Mouse (Mus musculus): ENCODE results near the gene Aars. TPM values are rescaled to one million over a fixed set of nuclear protein-coding genes. Genes with fewer than 3 reads are reported as not detected.
"Not testable (repeated sequence)": the region's sequence is repeated elsewhere in the genome, so short reads cannot be mapped to it uniquely, and the experiment has no call there.

Aars gene
- polyA plus RNA-seq, 1 experiment from 2014 or later, result 66.9 TPM

DNA sequence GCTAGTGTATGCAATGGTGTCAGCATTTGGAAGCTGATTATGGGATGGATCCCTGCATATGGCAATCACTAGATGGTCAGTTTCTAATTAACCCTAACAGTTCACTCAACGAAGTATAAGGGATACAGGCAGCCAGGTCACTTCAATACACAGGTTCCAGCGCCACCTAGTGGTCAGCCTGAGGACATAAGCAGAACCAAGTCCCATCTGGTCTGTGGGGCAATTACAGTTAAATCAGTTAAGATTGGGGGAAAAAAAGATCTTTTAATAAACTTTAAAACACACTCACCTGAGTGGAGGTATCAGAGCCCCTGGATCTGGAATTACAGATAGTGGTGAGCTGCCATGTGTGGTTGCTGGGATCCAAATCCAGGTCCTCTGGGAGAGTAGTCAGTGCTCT, 57.2 kb downstream of the Aars start:
- no peaks in the 10 kb centered on the region for H3K36me3 ChIP-seq (ENCODE audit: insufficient read depth)
- H3K4me3 ChIP-seq (ENCODE audit: low read depth, low read length), result no peak overlapping the region
- H3K9me3 ChIP-seq (ENCODE audit: low read depth, low read length), result no peaks in the 10 kb centered on the region
- ATAC-seq (ENCODE audit: insufficient read depth) (no peak), DNase-seq (peak; percentile 86)
- H3K4me1 ChIP-seq (ENCODE audit: insufficient read depth), result no peaks in the 10 kb centered on the region; the same call in 1 of the 2 replicates
- TF ChIP-seq CTCF (IDR thresholded peaks at IDR 0.05; ENCODE audit: low read depth), result peak; percentile 90
- no peak overlapping the region for H3K9ac ChIP-seq
- H3K27ac ChIP-seq (ENCODE audit: low read depth), result no peak overlapping the region
- WGBS, result 0% methylated on average over 2 of the region's 2 CpGs
- no peaks in the 10 kb centered on the region for H3K27me3 ChIP-seq (ENCODE audit: insufficient read depth, low read length)
- H3K4me2 ChIP-seq, result no peak overlapping the region

DNA sequence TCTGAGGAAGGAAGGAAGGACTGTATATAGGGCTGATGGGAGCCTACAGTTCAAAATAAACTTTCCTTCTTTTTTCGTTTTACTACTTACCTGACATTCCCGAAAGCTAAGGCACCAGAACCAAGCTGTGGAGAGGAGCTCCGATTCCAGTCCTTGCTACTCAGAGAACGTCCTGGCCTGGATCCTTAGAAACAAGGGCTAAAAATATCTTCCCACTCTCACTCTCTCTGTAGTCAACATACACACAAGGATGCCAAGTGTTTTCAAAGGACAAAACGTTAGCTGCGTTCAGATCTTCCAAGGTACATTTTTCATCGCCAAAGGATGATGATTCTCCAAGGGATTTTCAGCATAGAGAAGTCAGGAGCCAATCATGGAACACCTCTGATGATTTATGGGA, 58.8 kb downstream of the Aars start:
- TF ChIP-seq CTCF (IDR thresholded peaks at IDR 0.05; ENCODE audit: low read depth), result no peak
- Histone ChIP-seq H3K4me3 (ENCODE audit: low read depth, low read length) (no peak overlapping the region), H3K27ac (ENCODE audit: low read depth) (no peak overlapping the region), H3K4me1 (ENCODE audit: insufficient read depth) (peaks cover 3% of the 10 kb centered on the region; the same call in 1 of the 2 replicates), H3K36me3 (ENCODE audit: insufficient read depth) (no peaks in the 10 kb centered on the region), H3K4me2 (no peak overlapping the region), H3K9ac (no peak overlapping the region), H3K27me3 (ENCODE audit: insufficient read depth, low read length) (no peaks in the 10 kb centered on the region), H3K9me3 (ENCODE audit: low read depth, low read length) (no peaks in the 10 kb centered on the region)
- WGBS, result 79% methylated on average over 7 of the region's 7 CpGs
- DNase-seq, result no peak
- ATAC-seq (ENCODE audit: insufficient read depth), result no peak

GRCm38 (mm10) chr8:111092326-111092725, 59.4 kb downstream of the Aars start, which contains the start of gene Clec18a:
TSS of gene Clec18a (minus strand) at chr8:111092426.
- H3K4me3 ChIP-seq (ENCODE audit: low read depth, low read length); H3K4me2 ChIP-seq; H3K9me3 ChIP-seq (ENCODE audit: low read depth, low read length); H3K27ac ChIP-seq (ENCODE audit: low read depth); H3K4me1 ChIP-seq (ENCODE audit: insufficient read depth); H3K27me3 ChIP-seq (ENCODE audit: insufficient read depth, low read length); ATAC-seq (ENCODE audit: insufficient read depth); H3K9ac ChIP-seq; DNase-seq; H3K36me3 ChIP-seq (ENCODE audit: insufficient read depth): not testable (repeated sequence)
- 87% methylated on average over 5 of the region's 6 CpGs for WGBS

DNA sequence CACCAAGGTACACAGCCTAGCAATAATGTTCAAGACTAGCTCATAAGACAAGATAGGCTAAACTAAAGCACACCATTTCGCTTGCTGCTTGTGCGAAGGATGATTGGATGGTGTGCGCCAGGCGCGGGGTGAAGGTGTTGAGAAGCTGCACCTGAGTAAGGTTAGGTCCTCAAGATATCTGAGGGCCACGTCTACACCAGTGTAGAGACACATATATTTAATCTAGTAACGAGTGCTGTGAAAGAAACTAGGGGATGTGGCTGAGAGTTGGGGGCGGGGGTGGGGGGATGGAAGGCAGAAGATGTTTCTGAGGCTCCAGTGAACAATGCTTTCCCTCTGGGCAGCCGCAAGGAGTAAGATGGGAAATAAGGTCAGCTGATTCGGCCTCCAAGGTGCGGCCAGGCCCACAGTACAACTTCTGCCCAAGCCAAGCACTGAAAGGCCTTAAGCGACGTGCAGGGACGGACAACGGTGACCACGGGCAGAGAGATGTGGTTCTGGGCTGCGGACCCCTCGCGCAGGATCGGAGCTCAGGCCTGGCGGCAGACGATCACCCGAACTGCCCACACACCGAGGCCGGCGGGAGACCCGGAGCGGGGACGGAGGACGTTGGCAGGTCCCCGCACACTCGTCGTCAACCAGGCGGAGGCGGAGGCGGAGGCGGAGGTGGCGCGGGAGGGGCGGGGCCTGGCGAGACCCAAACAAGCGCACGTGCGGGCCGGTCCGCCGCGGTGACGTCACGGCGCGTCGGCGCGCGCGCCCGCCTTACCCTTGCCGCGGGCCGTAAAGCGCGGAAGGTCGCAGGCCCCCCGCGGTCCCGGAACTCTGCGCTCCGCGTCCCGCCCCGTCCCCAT, 61.1 kb downstream of the Aars start, which contains the start of gene Pdpr:
Gene Pdpr, plus strand, starts transcription at position 766 of the 854 bp plus-strand sequence.
- Histone ChIP-seq H3K27ac (ENCODE audit: low read depth) (no peak within 1 kb of the TSS), H3K27me3 (ENCODE audit: insufficient read depth, low read length) (no peaks in the 10 kb centered on the region), H3K9me3 (ENCODE audit: low read depth, low read length) (no peaks in the 10 kb centered on the region), H3K4me1 (ENCODE audit: insufficient read depth) (peaks cover 3% of the 10 kb centered on the region; the same call in 1 of the 2 replicates), H3K36me3 (ENCODE audit: insufficient read depth) (no peaks in the 10 kb centered on the region), H3K9ac (peak within 1 kb of the TSS; percentile 63), H3K4me3 (ENCODE audit: low read depth, low read length) (peak within 1 kb of the TSS; percentile 58), H3K4me2 (peak within 1 kb of the TSS; percentile 81)
- 7% methylated on average over 53 of the region's 72 CpGs for WGBS
- ATAC-seq (ENCODE audit: insufficient read depth) (peak; percentile 95), DNase-seq (peak; percentile 91)
- no peak for TF ChIP-seq CTCF (IDR thresholded peaks at IDR 0.05; ENCODE audit: low read depth)

- peak; percentile 5 for DNase-seq
- not testable (repeated sequence) for H3K27me3 ChIP-seq (ENCODE audit: insufficient read depth, low read length); H3K4me1 ChIP-seq (ENCODE audit: insufficient read depth); H3K36me3 ChIP-seq (ENCODE audit: insufficient read depth); H3K27ac ChIP-seq (ENCODE audit: low read depth); ATAC-seq (ENCODE audit: insufficient read depth); H3K9me3 ChIP-seq (ENCODE audit: low read depth, low read length)
- peak overlapping the region; percentile 58 for H3K4me3 ChIP-seq (ENCODE audit: low read depth, low read length)
- peak overlapping the region; percentile 81 for H3K4me2 ChIP-seq
- 1% methylated on average over 50 of the region's 69 CpGs for WGBS
- peak overlapping the region; percentile 63 for H3K9ac ChIP-seq
Measured at GRCm38 (mm10) chr8:111094719-111095302, 61.9 kb downstream of the Aars start.

Small RNA genes lying within 50 kb of the gene (microRNA-seq; reads per million reads assigned to microRNA genes)
- gene Gm24103 (ENCODE audit: borderline number of aligned reads), result not detected
- gene Mir3473d (ENCODE audit: borderline number of aligned reads), result not detected

Other genes starting within 250 kb of the Aars start
- gene Il34, start 227.2 kb upstream of the Aars start, polyA plus RNA-seq (2014; fragmentation: Nextera tagmentation; extraction: Ambion mirVana), result 1.6 and 2.4 TPM in 2 replicates
- gene Cog4, start 186.5 kb upstream of the Aars start, polyA plus RNA-seq (2014; fragmentation: Nextera tagmentation; extraction: Ambion mirVana), result 70.9 and 71.0 TPM in 2 replicates
- gene Sf3b3, start 186.4 kb upstream of the Aars start, polyA plus RNA-seq (2014; fragmentation: Nextera tagmentation; extraction: Ambion mirVana), result 168 and 174 TPM in 2 replicates
- 9.0 and 11.5 TPM in 2 replicates for gene Fuk, start 130.7 kb upstream of the Aars start, polyA plus RNA-seq (2014; fragmentation: Nextera tagmentation; extraction: Ambion mirVana)
- 11.3 and 13.0 TPM in 2 replicates for gene St3gal2, start 113.2 kb upstream of the Aars start, polyA plus RNA-seq (2014; fragmentation: Nextera tagmentation; extraction: Ambion mirVana)
- gene Ddx19a, start 35.3 kb upstream of the Aars start, polyA plus RNA-seq (2014; fragmentation: Nextera tagmentation; extraction: Ambion mirVana), result 19.1 and 21.0 TPM in 2 replicates
- gene Ddx19b, start 1.4 kb upstream of the Aars start, polyA plus RNA-seq (2014; fragmentation: Nextera tagmentation; extraction: Ambion mirVana), result 7.2 and 7.8 TPM in 2 replicates
- gene Exosc6, start 23.2 kb downstream of the Aars start, polyA plus RNA-seq (2014; fragmentation: Nextera tagmentation; extraction: Ambion mirVana), result 24.0 and 27.8 TPM in 2 replicates
- gene Clec18a, start 59.3 kb downstream of the Aars start, polyA plus RNA-seq (2014; fragmentation: Nextera tagmentation; extraction: Ambion mirVana), result not detected in 2 replicates
- gene Pdpr, start 61.5 kb downstream of the Aars start, polyA plus RNA-seq (2014; fragmentation: Nextera tagmentation; extraction: Ambion mirVana), result 7.1 and 9.1 TPM in 2 replicates
- gene Glg1, start 226.1 kb downstream of the Aars start, polyA plus RNA-seq (2014; fragmentation: Nextera tagmentation; extraction: Ambion mirVana), result 97.0 and 99.2 TPM in 2 replicates

All from lung, embryonic 14.5 days (tissue).